Mouse (Mus musculus): Measurements from ENCODE around the gene Btd.

DNA sequence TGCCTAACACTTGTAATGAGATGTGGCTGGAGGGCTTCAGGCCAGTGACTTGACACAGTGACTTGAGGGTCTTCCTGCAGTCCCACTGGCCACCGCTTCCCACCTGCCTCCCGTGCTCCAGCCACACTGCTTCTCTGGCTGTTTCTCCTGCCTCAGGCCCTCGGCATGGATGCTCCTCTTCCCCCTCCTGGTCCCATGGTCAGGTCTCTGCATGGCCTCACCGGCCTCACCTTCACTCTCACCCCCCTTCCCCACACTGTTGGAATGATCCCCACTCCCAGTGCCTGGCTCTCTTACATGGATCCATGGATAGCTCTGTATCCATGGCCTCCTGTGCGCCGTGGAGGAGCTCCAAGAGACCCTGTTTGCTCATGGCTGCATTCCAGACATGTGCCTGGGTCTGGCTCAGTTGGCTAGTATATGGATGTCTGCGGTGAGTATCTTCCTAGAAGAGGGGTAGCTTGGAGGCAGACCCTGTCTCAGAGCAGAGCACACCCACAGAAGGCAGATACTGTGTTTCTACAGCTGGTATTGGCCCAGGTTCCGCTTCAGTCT lies 17.4 kb downstream of the Btd start:
- TF ChIP-seq USF1 (IDR thresholded peaks at IDR 0.05; ENCODE audit: low read depth): no peak
- no peak for TF ChIP-seq CTCF (IDR thresholded peaks at IDR 0.05; ENCODE audit: control insufficient read depth, insufficient read depth, insufficient read length)
- no peak for TF ChIP-seq MYOD1 (IDR thresholded peaks at IDR 0.05; ENCODE audit: control insufficient read depth, insufficient read length, low read depth)

Measured in C2C12 (cell line).